Mouse (Mus musculus) splenic B cell, adult 2 months (primary cell): ENCODE measurements around the gene Crybg3.
A peak's percentile ranks its signal among the peaks of the same experiment; 100 is the strongest.

ENCODE experiments used
- DNase-seq: peaks from one replicate; pipeline ENCODE4 v3.0.0-alpha.2; 2011; ENCODE audit warnings: low read depth, low spot score
- H3K27me3 ChIP-seq: 2 replicates; pipeline ENCODE4 v1.6.1; 2012; ENCODE audit warnings: mild to moderate bottlenecking, low read length, moderate library complexity, mixed read lengths; ENCODE audit not compliant: control insufficient read depth, poor library complexity, insufficient read depth, severe bottlenecking
- H3K36me3 ChIP-seq: 2 replicates; pipeline ENCODE4 v1.6.1; 2012; ENCODE audit warnings: mild to moderate bottlenecking, low read length, moderate library complexity, mixed read lengths; ENCODE audit not compliant: control insufficient read depth, poor library complexity, insufficient read depth, severe bottlenecking

The Crybg3 gene

GRCm38 (mm10) chr16:59590790-59591189 lies 10.0 kb downstream of the Crybg3 start:
- Histone ChIP-seq H3K27me3 (no peaks in the 10 kb centered on the region), H3K36me3 (no peaks in the 10 kb centered on the region)
- no peak for DNase-seq

GRCm38 (mm10) chr16:59588351-59589025 lies 12.3 kb downstream of the Crybg3 start:
- DNase-seq: no peak
- Histone ChIP-seq H3K36me3 (no peaks in the 10 kb centered on the region), H3K27me3 (no peaks in the 10 kb centered on the region)

- Histone ChIP-seq H3K27me3 (no peaks in the 10 kb centered on the region), H3K36me3 (no peaks in the 10 kb centered on the region)
- DNase-seq: no peak
These were observed 13.0 kb downstream of the Crybg3 start for GRCm38 (mm10) chr16:59587816-59588215.

GRCm38 (mm10) chr16:59586911-59587310 lies 13.9 kb downstream of the Crybg3 start:
- Histone ChIP-seq H3K27me3 (no peaks in the 10 kb centered on the region), H3K36me3 (no peaks in the 10 kb centered on the region)
- no peak for DNase-seq

- H3K36me3 ChIP-seq: no peaks in the 10 kb centered on the region
- no peaks in the 10 kb centered on the region for H3K27me3 ChIP-seq
- no peak for DNase-seq
These were observed 14.5 kb downstream of the Crybg3 start for GRCm38 (mm10) chr16:59586276-59586675.

GRCm38 (mm10) chr16:59585706-59586244 lies 15.0 kb downstream of the Crybg3 start:
- DNase-seq: no peak
- Histone ChIP-seq H3K27me3 (no peaks in the 10 kb centered on the region), H3K36me3 (no peaks in the 10 kb centered on the region)

GRCm38 (mm10) chr16:59583515-59583914 lies 17.3 kb downstream of the Crybg3 start:
- DNase-seq: no peak
- Histone ChIP-seq H3K27me3 (no peaks in the 10 kb centered on the region), H3K36me3 (no peaks in the 10 kb centered on the region)

- no peak for DNase-seq
- H3K27me3 ChIP-seq: no peaks in the 10 kb centered on the region
- no peaks in the 10 kb centered on the region for H3K36me3 ChIP-seq
These were observed 21.5 kb downstream of the Crybg3 start for GRCm38 (mm10) chr16:59579237-59579636.

GRCm38 (mm10) chr16:59573961-59574360 lies 26.8 kb downstream of the Crybg3 start:
- DNase-seq: no peak
- Histone ChIP-seq H3K27me3 (no peaks in the 10 kb centered on the region), H3K36me3 (no peaks in the 10 kb centered on the region)

GRCm38 (mm10) chr16:59572685-59573084 lies 28.1 kb downstream of the Crybg3 start:
- H3K27me3 ChIP-seq: no peaks in the 10 kb centered on the region
- no peaks in the 10 kb centered on the region for H3K36me3 ChIP-seq
- DNase-seq: no peak

GRCm38 (mm10) chr16:59570807-59571206 lies 30.0 kb downstream of the Crybg3 start:
- peak; percentile 2 for DNase-seq

GRCm38 (mm10) chr16:59569837-59570236 lies 30.9 kb downstream of the Crybg3 start:
- DNase-seq: no peak
- no peaks in the 10 kb centered on the region for H3K36me3 ChIP-seq

More at GRCm38 (mm10) chr16:59570807-59571206, 30.0 kb downstream of the Crybg3 start:
- Histone ChIP-seq H3K36me3 (no peaks in the 10 kb centered on the region), H3K27me3 (no peaks in the 10 kb centered on the region)

GRCm38 (mm10) chr16:59567721-59568381 lies 32.9 kb downstream of the Crybg3 start:
- Histone ChIP-seq H3K27me3 (no peaks in the 10 kb centered on the region), H3K36me3 (no peaks in the 10 kb centered on the region)
- DNase-seq: peak; percentile 9

More at GRCm38 (mm10) chr16:59569837-59570236, 30.9 kb downstream of the Crybg3 start:
- no peaks in the 10 kb centered on the region for H3K27me3 ChIP-seq

GRCm38 (mm10) chr16:59566437-59566836 lies 34.3 kb downstream of the Crybg3 start:
- no peak for DNase-seq
- Histone ChIP-seq H3K36me3 (no peaks in the 10 kb centered on the region), H3K27me3 (no peaks in the 10 kb centered on the region)

- DNase-seq: no peak
- Histone ChIP-seq H3K36me3 (no peaks in the 10 kb centered on the region), H3K27me3 (no peaks in the 10 kb centered on the region)
These were observed 35.1 kb downstream of the Crybg3 start for GRCm38 (mm10) chr16:59565631-59566030.
